Mouse (Mus musculus) bone marrow, adult 2 months (tissue): ENCODE results near the gene Mob1b. TPM values are rescaled to one million over a fixed set of nuclear protein-coding genes. Genes with fewer than 3 reads are reported as not detected.

Experiments used
- H3K27ac ChIP-seq: fragments of 200-500 bp; 2 replicates; pipeline ENCODE4 v1.5.1; 2012; ENCODE audit warnings: low read depth, mild to moderate bottlenecking, control low read depth, inconsistent platforms, low read length; ENCODE audit not compliant: control insufficient read depth, poor library complexity, insufficient read depth
- H3K4me1 ChIP-seq: fragments of 200-500 bp; 2 replicates; pipeline ENCODE4 v1.6.1; 2011; ENCODE audit warnings: low read length; ENCODE audit not compliant: control insufficient read depth, insufficient read depth
- H3K4me3 ChIP-seq: fragments of 200-500 bp; replicated peaks from 2 replicates; pipeline ENCODE3; 2011; ENCODE audit warnings: mild to moderate bottlenecking, low read depth, low read length, control low read depth; ENCODE audit not compliant: control insufficient read depth
- CTCF ChIP-seq: fragments of 200-500 bp; IDR thresholded peaks from 2 replicates; pipeline ENCODE4 v1.5.1; 2011; ENCODE audit warnings: low read length, control low read depth; ENCODE audit not compliant: control insufficient read depth, insufficient read depth
- POLR2A ChIP-seq: fragments of 200-500 bp; IDR thresholded peaks from 2 replicates; pipeline ENCODE4 v1.6.1; 2011; ENCODE audit warnings: low read depth, mild to moderate bottlenecking, control low read depth, low read length, borderline replicate concordance; ENCODE audit not compliant: control insufficient read depth
- WGBS: fragments of 180-500 bp; shearing (Covaris S2); methylation state at CpG from one replicate; pipeline ENCODE4 v1.1.7; 2018; 5-methylcytosine and 5-hydroxymethylcytosine counted together
- polyA plus RNA-seq: library from polyadenylated mRNA; stranded (reverse); fragments of >200 nt; gene quantifications from 2 replicates; pipeline ENCODE4 v1.2.4, GENCODE M21; 2011; ENCODE audit warnings: low replicate concordance; ENCODE audit not compliant: missing spikeins, insufficient read depth, insufficient read length

The Mob1b gene
- polyA plus RNA-seq, 1 experiment = 13.1 TPM

DNA sequence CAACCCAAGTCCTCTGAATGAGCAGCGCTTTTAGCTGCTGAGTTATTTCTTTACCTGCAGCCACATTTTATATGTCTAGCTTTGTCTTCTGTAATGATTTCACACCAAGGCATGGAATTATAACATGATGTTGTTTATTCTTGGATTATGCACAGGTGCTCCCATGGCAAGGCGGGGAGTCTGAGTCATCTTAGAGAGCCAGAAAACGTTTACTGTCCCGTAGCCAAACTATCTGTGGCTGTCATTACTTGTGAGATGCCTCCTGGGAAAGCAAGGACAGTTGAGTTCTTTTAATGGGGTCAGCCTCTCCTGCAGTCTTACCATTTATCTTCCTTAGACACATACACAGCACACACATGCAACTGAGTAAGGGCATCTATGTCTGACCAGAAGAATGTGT, 85.0 kb downstream of the Mob1b start:
- Histone ChIP-seq H3K4me1 (no peaks in the 10 kb centered on the region; the same call in 1 of the 2 replicates), H3K27ac (no peak overlapping the region), H3K4me3 (no peak overlapping the region)
- TF ChIP-seq CTCF = no peak
- no peak for TF ChIP-seq POLR2A
- 79% methylated on average over 4 of the region's 4 CpGs for WGBS

DNA sequence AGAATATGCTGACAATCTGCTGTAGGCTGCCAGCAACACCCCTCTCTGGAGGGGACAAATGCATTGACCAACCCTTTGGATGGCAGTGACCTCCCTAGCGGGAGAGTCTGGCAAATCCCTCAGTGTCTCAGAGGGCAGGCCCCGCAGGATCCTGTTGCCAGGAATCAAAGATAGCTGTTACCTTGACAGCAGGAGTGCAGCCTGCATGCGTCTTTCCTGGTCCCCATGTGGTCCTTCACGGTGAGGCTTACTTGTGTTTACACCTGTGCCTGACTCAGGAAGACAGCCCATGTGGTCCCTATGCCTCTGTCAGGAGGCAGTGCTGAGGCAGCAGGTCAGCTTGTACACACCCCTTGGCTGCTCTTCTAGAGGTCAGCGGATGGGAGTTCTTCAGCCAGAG, 85.6 kb downstream of the Mob1b start:
- WGBS = 35% methylated on average over 5 of the region's 5 CpGs
- TF ChIP-seq CTCF = no peak
- no peak for TF ChIP-seq POLR2A
- no peak overlapping the region for H3K27ac ChIP-seq
- H3K4me1 ChIP-seq = no peaks in the 10 kb centered on the region; the same call in 1 of the 2 replicates
- no peak overlapping the region for H3K4me3 ChIP-seq

GRCm38 (mm10) chr5:88807342-88807741, 86.7 kb downstream of the Mob1b start:
- no peak overlapping the region for H3K4me3 ChIP-seq
- WGBS = 52% methylated on average over 9 of the region's 9 CpGs

GRCm38 (mm10) chr5:88813188-88813587, 92.5 kb downstream of the Mob1b start:
- WGBS = 67% methylated on average over 2 of the region's 2 CpGs
- H3K4me1 ChIP-seq = no peaks in the 10 kb centered on the region
- no peak for TF ChIP-seq CTCF
- TF ChIP-seq POLR2A = no peak
- no peak overlapping the region for H3K27ac ChIP-seq
- H3K4me3 ChIP-seq = no peak overlapping the region

More at GRCm38 (mm10) chr5:88807342-88807741, 86.7 kb downstream of the Mob1b start:
- Histone ChIP-seq H3K27ac (no peak overlapping the region), H3K4me1 (no peaks in the 10 kb centered on the region; the same call in 1 of the 2 replicates)
- no peak for TF ChIP-seq CTCF
- no peak for TF ChIP-seq POLR2A

Other genes starting within 250 kb of the Mob1b start
- gene Enam, start 232.9 kb upstream of the Mob1b start, polyA plus RNA-seq = not detected in 2 replicates
- gene Jchain, start 193.0 kb upstream of the Mob1b start, polyA plus RNA-seq = 2.6 and 6.3 TPM in 2 replicates
- 35.7 and 67.6 TPM in 2 replicates for gene Utp3, start 166.4 kb upstream of the Mob1b start, polyA plus RNA-seq
- 4.8 and 6.1 TPM in 2 replicates for gene Rufy3, start 155.8 kb upstream of the Mob1b start, polyA plus RNA-seq
- 13.1 and 22.7 TPM in 2 replicates for gene Grsf1, start 44.7 kb upstream of the Mob1b start, polyA plus RNA-seq
- gene Dck, start 44.1 kb downstream of the Mob1b start, polyA plus RNA-seq = 25.0 and 49.8 TPM in 2 replicates
- gene Slc4a4, start 166.0 kb downstream of the Mob1b start, polyA plus RNA-seq = 0.70 TPM in 1 of 2 replicates, not detected in the other